Mouse (Mus musculus) liver, embryonic 11.5 days (tissue): Measurements from ENCODE around the gene Gna13. TPM values are rescaled to one million over a fixed set of nuclear protein-coding genes. Genes with fewer than 3 reads are reported as not detected.

ENCODE experiments used
- ATAC-seq: fragments of 200-750 bp; cut with Nextera tagmentation; replicated peaks from 2 replicates; pipeline ENCODE4 v1.8.0; 2017; ENCODE audit warnings: moderate number of reproducible peaks, mild to moderate bottlenecking, moderate TSS enrichment, moderate library complexity; ENCODE audit not compliant: low FRiP score
- DNase-seq: peaks from one replicate; pipeline ENCODE4 v3.0.0-alpha.2; 2017; ENCODE audit warnings: low spot score
- H3K27ac ChIP-seq: fragments of 300-500 bp; sonication (generic); 2 replicates; pipeline ENCODE4 v1.5.1; 2014; ENCODE audit warnings: mild to moderate bottlenecking, low read depth, low read length, control low read depth
- H3K27me3 ChIP-seq: fragments of 300-500 bp; sonication (generic); replicated peaks from 2 replicates; pipeline ENCODE4 v1.6.1; 2014; ENCODE audit warnings: low read length, mixed read lengths; ENCODE audit not compliant: control insufficient read depth, insufficient read depth
- H3K36me3 ChIP-seq: fragments of 300-500 bp; sonication (generic); 2 replicates; pipeline ENCODE4 v1.6.1; 2014; ENCODE audit warnings: mild to moderate bottlenecking, low read length, moderate library complexity, mixed read lengths; ENCODE audit not compliant: control insufficient read depth, insufficient read depth
- H3K4me1 ChIP-seq: fragments of 300-500 bp; sonication (generic); replicated peaks from 2 replicates; pipeline ENCODE4 v1.6.1; 2014; ENCODE audit warnings: low read length, mixed read lengths; ENCODE audit not compliant: control insufficient read depth, insufficient read depth
- H3K4me2 ChIP-seq: fragments of 300-500 bp; sonication (generic); 2 replicates; pipeline ENCODE4 v1.6.1; 2014; ENCODE audit warnings: mild to moderate bottlenecking, control low read depth, moderate library complexity
- H3K4me3 ChIP-seq: fragments of 300-500 bp; sonication (generic); 2 replicates; pipeline ENCODE4 v1.5.1; 2014; ENCODE audit warnings: low read depth, low read length, control low read depth
- H3K9ac ChIP-seq: fragments of 300-500 bp; sonication (generic); 2 replicates; pipeline ENCODE4 v1.6.1; 2014; ENCODE audit warnings: low read depth, low read length, control low read depth
- H3K9me3 ChIP-seq: fragments of 300-500 bp; sonication (generic); 2 replicates; pipeline ENCODE4 v1.6.1; 2016; ENCODE audit warnings: low read length, inconsistent platforms, mixed read lengths; ENCODE audit not compliant: control insufficient read depth
- WGBS: fragments of 180-500 bp; shearing (Covaris S2); extraction: QIAGEN DNeasy Blood & Tissue Kit; methylation state at CpG from one replicate; pipeline ENCODE4 v1.1.7; 2014; 5-methylcytosine and 5-hydroxymethylcytosine counted together
- polyA plus RNA-seq: library from polyadenylated mRNA; unstranded; fragments of >200 nt; fragmentation: Nextera tagmentation; extraction: Ambion mirVana; gene quantifications from 2 replicates; pipeline ENCODE4 v1.2.1, GENCODE M21; 2014

Gene Gna13
- polyA plus RNA-seq, 1 experiment from 2014 or later = 25.3 TPM

DNA sequence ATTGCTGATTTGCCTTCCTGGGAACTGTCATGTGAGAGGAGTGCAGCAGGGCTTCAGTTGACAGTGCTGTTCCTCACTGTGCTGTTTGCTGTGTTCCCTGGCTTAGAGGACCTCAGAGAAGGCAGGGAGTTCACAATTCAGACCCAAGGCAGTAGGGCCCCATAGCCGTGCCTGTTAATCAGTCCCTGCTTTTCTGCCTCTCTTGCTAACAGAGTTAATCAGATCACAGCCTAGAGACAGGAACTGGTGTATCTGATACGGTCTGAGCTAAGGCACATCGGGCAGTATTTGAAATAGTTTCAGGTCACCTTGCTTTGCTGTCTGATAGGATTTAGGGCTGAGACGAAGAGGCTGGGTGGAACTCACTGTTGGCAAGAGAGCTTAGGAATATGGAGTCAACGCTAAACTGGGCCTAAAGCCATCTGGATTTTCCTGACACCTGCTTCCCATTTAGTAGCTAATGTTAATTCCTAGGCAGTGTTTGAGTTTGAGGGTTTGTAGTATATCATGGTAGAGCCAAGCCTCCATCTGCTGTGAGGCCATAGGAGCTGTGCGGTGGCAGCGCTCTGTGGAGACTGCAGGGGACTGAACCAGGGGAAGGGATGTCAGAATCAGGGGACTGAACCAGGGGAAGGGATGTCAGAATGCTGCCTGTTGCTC is 14.0 kb downstream of the Gna13 start:
- 0 out of 2 replicates have a peak overlapping the region, but pooled peaks have one; percentile 15 for H3K4me3 ChIP-seq
- DNase-seq = no peak
- H3K4me2 ChIP-seq = peak overlapping the region; percentile 51
- no peaks in the 10 kb centered on the region for H3K9me3 ChIP-seq
- H3K27me3 ChIP-seq = no peaks in the 10 kb centered on the region
- H3K9ac ChIP-seq = peak overlapping the region; percentile 20; the same call in 1 of the 2 replicates
- peaks cover 41% of the 10 kb centered on the region for H3K4me1 ChIP-seq
- H3K36me3 ChIP-seq = no peaks in the 10 kb centered on the region; the same call in 1 of the 2 replicates
- 47% methylated on average over 7 of the region's 7 CpGs for WGBS
- ATAC-seq = peak; percentile 89
- H3K27ac ChIP-seq = peak overlapping the region; percentile 64

DNA sequence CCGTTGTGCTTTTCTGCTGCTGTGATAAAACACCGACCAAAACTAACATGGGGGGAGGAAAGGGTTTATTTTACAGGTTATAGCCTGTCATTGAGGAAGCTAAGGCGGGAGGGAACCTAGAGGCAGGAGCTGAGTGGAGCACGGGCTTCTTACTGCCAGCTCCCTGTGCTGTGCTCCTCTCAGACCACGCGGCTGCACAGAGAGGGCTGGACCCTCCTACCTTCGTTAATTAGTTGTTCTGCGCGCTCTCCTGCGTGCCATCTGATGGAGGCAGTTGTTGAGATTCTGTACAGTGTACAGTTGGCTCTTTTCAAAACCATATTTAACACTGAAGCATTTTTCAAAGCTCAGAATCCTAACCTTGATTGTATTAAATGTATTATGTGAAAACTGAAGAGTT is 14.8 kb downstream of the Gna13 start:
- no peak overlapping the region for H3K27ac ChIP-seq
- DNase-seq = no peak
- H3K4me1 ChIP-seq = peaks cover 44% of the 10 kb centered on the region
- H3K9me3 ChIP-seq = no peaks in the 10 kb centered on the region
- no peaks in the 10 kb centered on the region; the same call in 1 of the 2 replicates for H3K36me3 ChIP-seq
- ATAC-seq = no peak
- H3K4me3 ChIP-seq = no peak overlapping the region
- no peak overlapping the region for H3K9ac ChIP-seq
- H3K4me2 ChIP-seq = peak overlapping the region; percentile 29; the same call in 1 of the 2 replicates
- H3K27me3 ChIP-seq = no peaks in the 10 kb centered on the region
- 57% methylated on average over 10 of the region's 10 CpGs for WGBS

GRCm38 (mm10) chr11:109378051-109378450 is 15.4 kb downstream of the Gna13 start:
- no peak overlapping the region for H3K4me2 ChIP-seq
- peaks cover 44% of the 10 kb centered on the region for H3K4me1 ChIP-seq
- ATAC-seq (no peak), DNase-seq (no peak)
- H3K27ac ChIP-seq = no peak overlapping the region
- H3K36me3 ChIP-seq = no peaks in the 10 kb centered on the region; the same call in 1 of the 2 replicates
- no peak overlapping the region for H3K4me3 ChIP-seq
- no peaks in the 10 kb centered on the region for H3K27me3 ChIP-seq
- 55% methylated on average over 7 of the region's 7 CpGs for WGBS
- no peaks in the 10 kb centered on the region for H3K9me3 ChIP-seq
- H3K9ac ChIP-seq = no peak overlapping the region

DNA sequence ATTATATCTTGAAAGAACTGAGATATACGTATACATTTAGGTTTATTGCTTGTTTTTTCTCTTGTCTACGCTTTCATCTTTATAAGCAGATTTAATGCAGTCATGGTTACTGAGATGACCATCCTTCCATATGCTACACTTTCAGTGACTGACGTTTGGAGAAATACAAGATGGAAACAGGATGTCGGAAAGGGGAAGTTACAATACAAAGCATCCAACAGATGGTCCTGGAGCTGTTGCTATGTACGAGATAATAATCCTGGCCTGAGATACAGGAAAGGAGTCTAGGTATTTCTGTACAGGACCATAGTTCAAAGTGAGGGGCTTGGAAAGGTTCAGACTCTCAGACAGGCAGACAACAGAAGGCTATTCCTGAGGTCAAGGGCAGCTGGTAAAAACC is 18.0 kb downstream of the Gna13 start:
- no peaks in the 10 kb centered on the region for H3K36me3 ChIP-seq
- peaks cover 35% of the 10 kb centered on the region for H3K4me1 ChIP-seq
- 62% methylated on average over 5 of the region's 5 CpGs for WGBS
- no peak overlapping the region for H3K27ac ChIP-seq
- DNase-seq (no peak), ATAC-seq (no peak)
- no peak overlapping the region for H3K4me2 ChIP-seq
- no peak overlapping the region for H3K4me3 ChIP-seq
- no peak overlapping the region for H3K9ac ChIP-seq
- H3K27me3 ChIP-seq = no peaks in the 10 kb centered on the region
- no peaks in the 10 kb centered on the region for H3K9me3 ChIP-seq

- Histone ChIP-seq H3K4me1 (peaks cover 13% of the 10 kb centered on the region), H3K4me3 (no peak overlapping the region), H3K9ac (no peak overlapping the region), H3K27ac (no peak overlapping the region), H3K9me3 (no peaks in the 10 kb centered on the region), H3K4me2 (no peak overlapping the region), H3K27me3 (no peaks in the 10 kb centered on the region), H3K36me3 (no peaks in the 10 kb centered on the region)
- no peak for ATAC-seq
- 93% methylated on average over 8 of the region's 8 CpGs for WGBS
- no peak for DNase-seq
Measured at GRCm38 (mm10) chr11:109385296-109385695, 22.7 kb downstream of the Gna13 start.

DNA sequence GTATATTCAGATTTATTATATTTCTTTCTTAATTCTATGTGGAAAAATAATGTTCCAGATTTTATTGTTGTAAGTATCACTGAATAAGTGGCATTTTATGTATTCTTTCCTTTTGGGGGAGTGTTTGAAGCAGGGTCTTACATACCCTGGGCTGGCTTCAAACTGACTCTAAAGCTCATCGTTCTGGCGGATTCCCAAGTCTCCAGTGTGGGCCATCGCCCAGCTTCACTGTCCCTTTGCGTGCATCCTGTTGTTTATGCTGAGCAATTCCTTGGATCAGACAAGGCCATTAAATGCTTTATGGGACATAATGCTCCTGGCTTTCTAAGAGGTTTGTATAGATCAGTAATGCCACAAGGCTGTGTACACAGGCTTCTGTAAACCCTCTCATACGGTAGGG is 26.4 kb downstream of the Gna13 start:
- no peaks in the 10 kb centered on the region for H3K9me3 ChIP-seq
- H3K36me3 ChIP-seq = peaks cover 4% of the 10 kb centered on the region; the same call in 1 of the 2 replicates
- DNase-seq (no peak), ATAC-seq (no peak)
- no peaks in the 10 kb centered on the region for H3K27me3 ChIP-seq
- H3K4me3 ChIP-seq = no peak overlapping the region
- 93% methylated on average over 5 of the region's 5 CpGs for WGBS
- no peak overlapping the region for H3K4me2 ChIP-seq
- no peak overlapping the region for H3K9ac ChIP-seq
- H3K27ac ChIP-seq = no peak overlapping the region
- peaks cover 9% of the 10 kb centered on the region for H3K4me1 ChIP-seq

- DNase-seq = no peak
- no peak overlapping the region for H3K27ac ChIP-seq
- no peak overlapping the region for H3K4me2 ChIP-seq
- ATAC-seq = no peak
- H3K36me3 ChIP-seq = peaks cover 4% of the 10 kb centered on the region
- H3K4me1 ChIP-seq = peaks cover 9% of the 10 kb centered on the region
- no peaks in the 10 kb centered on the region for H3K9me3 ChIP-seq
- no peaks in the 10 kb centered on the region for H3K27me3 ChIP-seq
- WGBS = 90% methylated on average over 7 of the region's 7 CpGs
- H3K4me3 ChIP-seq = no peak overlapping the region
- H3K9ac ChIP-seq = no peak overlapping the region
Measured at GRCm38 (mm10) chr11:109391200-109391599, 28.6 kb downstream of the Gna13 start.

GRCm38 (mm10) chr11:109391760-109392159 is 29.1 kb downstream of the Gna13 start:
- Histone ChIP-seq H3K4me2 (no peak overlapping the region), H3K9me3 (no peaks in the 10 kb centered on the region), H3K27me3 (no peaks in the 10 kb centered on the region), H3K9ac (no peak overlapping the region), H3K27ac (no peak overlapping the region), H3K36me3 (peaks cover 4% of the 10 kb centered on the region), H3K4me3 (no peak overlapping the region), H3K4me1 (peaks cover 9% of the 10 kb centered on the region)
- ATAC-seq (no peak), DNase-seq (no peak)
- 77% methylated on average over 7 of the region's 7 CpGs for WGBS

DNA sequence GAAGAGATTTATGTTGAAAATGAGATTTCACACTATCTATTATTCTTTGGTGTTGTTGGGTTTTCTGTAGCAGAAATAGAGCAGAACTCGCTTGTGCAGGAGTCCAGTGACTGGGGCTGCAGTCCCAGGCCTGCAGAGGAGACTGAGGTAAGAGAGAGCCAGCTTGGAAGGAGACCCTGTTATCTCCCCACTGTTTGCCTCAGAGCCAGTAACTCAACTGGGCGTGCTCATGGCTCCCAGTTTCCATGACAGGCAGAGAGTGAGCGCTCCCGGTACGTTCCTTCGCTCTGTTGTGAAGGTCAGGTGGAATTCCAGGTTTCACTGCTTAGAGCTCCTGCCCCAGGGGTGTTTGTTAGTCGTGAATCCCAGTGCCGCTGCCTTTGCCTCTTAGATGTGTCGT is 30.0 kb downstream of the Gna13 start:
- WGBS = 87% methylated on average over 9 of the region's 9 CpGs

More for the DNA sequence above, 30.0 kb downstream of the Gna13 start:
- ATAC-seq (no peak), DNase-seq (no peak)
- Histone ChIP-seq H3K4me3 (no peak overlapping the region), H3K4me1 (peaks cover 6% of the 10 kb centered on the region), H3K36me3 (peaks cover 4% of the 10 kb centered on the region), H3K9ac (no peak overlapping the region), H3K4me2 (no peak overlapping the region), H3K27me3 (no peaks in the 10 kb centered on the region), H3K9me3 (no peaks in the 10 kb centered on the region), H3K27ac (no peak overlapping the region)
